Mouse (Mus musculus): ENCODE results near the gene Cactin. TPM values are rescaled to one million over a fixed set of nuclear protein-coding genes. Genes with fewer than 3 reads are reported as not detected.

Gene Cactin
- polyA plus RNA-seq, 1 experiment from 2014 or later: 39.9 TPM

DNA sequence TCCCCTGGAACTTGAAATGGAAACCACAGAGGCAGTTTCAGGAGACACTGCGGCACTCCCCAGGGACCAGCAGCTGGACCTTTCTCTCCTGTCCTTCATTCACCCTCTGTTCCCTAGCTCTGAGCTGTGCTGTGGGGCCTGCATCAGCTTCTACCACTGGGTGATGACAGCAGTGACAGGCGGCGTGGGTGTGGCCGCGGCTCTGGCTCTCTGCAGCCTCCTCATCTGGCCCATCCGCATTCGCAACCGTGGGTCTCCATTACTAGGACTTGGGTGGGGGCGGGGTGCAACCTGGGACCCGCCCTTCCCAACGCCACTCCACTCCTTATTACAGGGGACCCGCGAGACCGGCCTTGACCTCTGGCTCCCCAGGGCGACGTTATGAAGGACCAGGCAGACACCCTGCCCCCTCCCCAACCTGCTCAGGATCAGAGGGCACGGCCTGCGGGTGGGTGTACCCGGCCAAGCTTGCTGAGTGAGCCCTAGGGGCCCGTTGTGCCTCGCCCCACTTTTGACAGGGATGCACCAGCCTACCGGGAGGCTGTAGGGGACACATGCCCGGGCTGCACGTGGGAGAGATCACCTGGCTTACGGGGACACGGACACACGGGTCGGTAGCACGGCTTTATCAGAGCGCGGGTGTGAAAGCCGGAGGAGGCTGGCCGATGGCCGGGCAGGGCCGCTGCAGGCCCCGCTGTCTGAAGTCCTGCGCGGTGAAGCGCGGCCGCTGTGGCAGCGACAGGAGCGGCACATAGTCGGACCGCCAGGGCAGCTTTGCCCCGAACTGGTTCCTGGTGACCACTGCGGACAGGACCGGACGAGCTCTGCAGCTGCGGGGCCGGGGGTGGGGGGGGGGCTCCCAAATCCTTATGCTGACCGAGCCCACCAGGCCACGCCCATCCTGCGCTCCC is 42.8 kb downstream of the Cactin start:
- 9% methylated on average over 52 of the region's 54 CpGs for WGBS
- H3K4me1 ChIP-seq: peaks cover 42% of the 10 kb centered on the region
- ATAC-seq: no peak

DNA sequence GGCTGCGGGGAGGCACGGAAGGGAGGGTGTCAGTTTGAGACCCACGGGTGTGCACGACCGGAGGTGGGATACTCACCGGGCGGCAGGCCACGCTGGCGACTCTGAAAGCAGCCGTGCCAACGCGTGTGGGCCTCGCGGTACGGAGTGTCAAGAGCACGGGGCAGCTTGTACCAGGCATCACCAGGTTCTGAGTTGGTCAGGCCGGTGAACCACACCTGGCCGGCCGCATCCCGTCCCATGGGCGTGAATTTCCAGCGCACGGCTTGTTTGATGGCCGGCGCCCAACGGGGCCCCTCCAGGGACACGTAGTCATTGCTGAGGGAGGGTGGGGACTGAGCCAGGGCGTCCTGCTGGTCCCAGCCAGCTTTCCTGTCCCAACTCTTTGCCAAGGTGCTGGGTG is 43.8 kb downstream of the Cactin start:
- Histone ChIP-seq H3K9me3 (replicated peaks) (no peaks in the 10 kb centered on the region), H3K9ac (peak overlapping the region; percentile 57), H3K4me3 (peak overlapping the region; percentile 32), H3K4me1 (peaks cover 37% of the 10 kb centered on the region), H3K36me3 (ENCODE audit: poor library complexity, severe bottlenecking) (peaks cover 40% of the 10 kb centered on the region), H3K27me3 (peaks cover 34% of the 10 kb centered on the region), H3K27ac (no peak overlapping the region), H3K4me2 (peak overlapping the region; percentile 62)
- ATAC-seq: peak; percentile 7; the same call in 1 of the 2 replicates
- WGBS: 8% methylated on average over 28 of the region's 28 CpGs

More for the DNA sequence above, 42.8 kb downstream of the Cactin start:
- Histone ChIP-seq H3K9ac (peak overlapping the region; percentile 57), H3K4me2 (peak overlapping the region; percentile 62), H3K27ac (no peak overlapping the region), H3K36me3 (ENCODE audit: poor library complexity, severe bottlenecking) (peaks cover 30% of the 10 kb centered on the region), H3K4me3 (peak overlapping the region; percentile 32), H3K9me3 (replicated peaks) (no peaks in the 10 kb centered on the region), H3K27me3 (peaks cover 34% of the 10 kb centered on the region)

DNA sequence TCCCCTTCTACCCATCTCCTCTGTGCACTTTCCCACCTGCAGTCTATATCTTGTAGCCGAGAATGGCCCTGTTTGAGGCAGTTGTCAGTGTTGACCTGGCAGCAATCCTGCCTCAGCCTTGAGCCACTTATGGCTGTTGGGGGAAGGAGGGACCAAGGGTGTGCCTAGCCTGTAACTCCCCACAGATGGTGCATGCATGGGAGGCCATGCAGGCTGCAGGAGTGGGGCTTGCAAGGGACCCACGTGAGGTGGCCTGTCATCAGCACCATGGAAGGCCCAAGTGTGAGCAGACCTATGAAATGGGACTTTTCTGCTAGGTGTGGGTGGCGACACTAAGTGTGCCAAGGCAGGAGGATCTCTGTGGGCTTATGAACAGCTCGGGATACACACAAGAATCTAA is 44.2 kb downstream of the Cactin start:
- H3K4me3 ChIP-seq: peak overlapping the region; percentile 32; the same call in 1 of the 2 replicates
- H3K4me2 ChIP-seq: no peak overlapping the region
- H3K36me3 ChIP-seq (ENCODE audit: poor library complexity, severe bottlenecking): peaks cover 43% of the 10 kb centered on the region
- no peak overlapping the region for H3K27ac ChIP-seq
- WGBS: 31% methylated on average over 4 of the region's 4 CpGs
- H3K27me3 ChIP-seq: peaks cover 34% of the 10 kb centered on the region
- H3K9ac ChIP-seq: 0 out of 2 replicates have a peak overlapping the region, but pooled peaks have one; percentile 57
- H3K9me3 ChIP-seq (replicated peaks): no peaks in the 10 kb centered on the region
- H3K4me1 ChIP-seq: peaks cover 37% of the 10 kb centered on the region
- ATAC-seq: 0 out of 2 replicates have a peak, but pooled peaks have one; percentile 5

DNA sequence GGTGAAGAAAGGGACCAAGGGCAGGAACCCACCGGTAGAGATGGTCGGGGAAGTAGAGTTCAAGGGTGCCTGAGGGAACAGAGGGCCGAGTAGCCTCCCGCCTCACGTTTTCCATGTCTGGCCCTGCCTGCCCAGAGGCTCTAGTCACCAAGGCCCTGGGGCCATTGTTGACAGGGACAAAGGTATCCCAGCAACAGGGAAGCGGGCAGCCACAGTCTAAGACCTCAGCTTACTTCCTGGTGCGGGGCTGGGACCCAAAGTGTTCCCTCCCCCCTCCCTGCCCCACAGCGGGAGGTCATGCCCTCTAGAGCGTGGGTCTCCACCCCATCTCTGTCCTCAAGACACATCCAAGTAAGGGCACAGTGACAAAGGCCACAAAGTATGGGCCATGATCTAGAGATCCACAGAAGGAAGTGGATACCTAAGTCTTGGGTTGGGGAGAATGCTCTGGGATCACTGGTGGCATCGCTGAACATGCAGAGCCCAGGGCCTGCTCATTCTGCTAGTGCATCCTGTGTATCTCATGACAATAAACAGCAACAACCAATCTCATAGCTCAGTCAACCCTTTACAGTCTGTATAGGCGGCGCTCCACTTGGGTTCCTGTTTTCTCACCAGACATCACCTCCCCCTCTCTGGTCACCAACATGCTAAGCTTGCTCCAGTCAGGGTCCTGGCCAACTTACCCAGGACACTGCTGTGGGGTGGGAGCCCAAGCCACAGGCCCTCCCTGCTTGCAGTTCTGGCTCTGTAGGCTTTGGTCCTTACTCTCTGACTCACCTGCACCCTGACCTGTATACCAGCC is 45.0 kb downstream of the Cactin start, which contains the start of gene 4930404N11Rik:
TSS of gene 4930404N11Rik (minus strand) at position 145 of the 805 bp plus-strand sequence.
- H3K27ac ChIP-seq: no peak within 1 kb of the TSS
- H3K4me3 ChIP-seq: peak within 1 kb of the TSS; percentile 32
- H3K9ac ChIP-seq: peak within 1 kb of the TSS; percentile 57
- 18% methylated on average over 12 of the region's 12 CpGs for WGBS
- H3K4me2 ChIP-seq: peak within 1 kb of the TSS; percentile 62
- H3K36me3 ChIP-seq (ENCODE audit: poor library complexity, severe bottlenecking): peaks cover 48% of the 10 kb centered on the region
- 0 out of 2 replicates have a peak, but pooled peaks have one; percentile 11 for ATAC-seq
- H3K4me1 ChIP-seq: peaks cover 37% of the 10 kb centered on the region
- H3K27me3 ChIP-seq: peaks cover 34% of the 10 kb centered on the region
- no peaks in the 10 kb centered on the region for H3K9me3 ChIP-seq (replicated peaks)

DNA sequence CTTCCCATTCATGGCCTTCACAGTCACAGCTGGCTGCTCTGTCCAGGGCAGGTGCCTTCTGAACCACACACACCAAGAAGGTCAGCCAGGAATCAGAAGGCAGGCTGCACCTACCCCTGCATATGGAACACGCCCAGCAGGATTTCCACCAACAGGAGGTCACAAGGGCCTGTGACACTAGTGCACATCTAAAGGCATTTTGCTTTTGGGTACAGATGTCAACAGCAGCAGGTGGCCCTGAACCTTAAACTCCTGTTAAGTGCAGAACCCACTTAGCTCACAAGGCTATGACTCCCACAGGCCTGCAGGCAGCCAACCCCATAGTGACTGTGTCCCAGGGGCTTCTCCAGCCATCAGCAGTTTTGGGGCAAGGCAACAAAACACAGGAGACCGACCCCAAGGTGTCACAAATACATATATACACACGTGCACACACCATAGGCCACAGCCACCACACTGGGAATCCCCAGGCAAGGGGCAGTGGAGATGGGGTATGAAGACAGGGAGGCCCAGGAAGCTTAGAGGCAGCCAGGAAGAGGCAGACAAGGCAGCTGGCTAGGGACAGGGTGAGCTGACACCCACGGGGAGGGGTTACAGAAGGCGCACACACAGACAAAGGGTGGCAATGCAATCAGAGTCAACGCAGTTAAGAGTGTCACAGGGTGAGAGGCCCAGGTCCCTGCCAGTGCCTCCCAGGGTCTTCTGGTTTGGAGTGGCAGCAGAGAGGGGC is 45.7 kb downstream of the Cactin start:
- peaks cover 56% of the 10 kb centered on the region for H3K36me3 ChIP-seq (ENCODE audit: poor library complexity, severe bottlenecking)
- no peak overlapping the region for H3K4me2 ChIP-seq
- no peak overlapping the region for H3K4me3 ChIP-seq
- peaks cover 34% of the 10 kb centered on the region for H3K27me3 ChIP-seq
- H3K9me3 ChIP-seq (replicated peaks): no peaks in the 10 kb centered on the region
- H3K27ac ChIP-seq: no peak overlapping the region
- H3K4me1 ChIP-seq: peaks cover 37% of the 10 kb centered on the region
- ATAC-seq: no peak
- WGBS: 84% methylated on average over 6 of the region's 6 CpGs
- no peak overlapping the region; the same call in 1 of the 2 replicates for H3K9ac ChIP-seq

DNA sequence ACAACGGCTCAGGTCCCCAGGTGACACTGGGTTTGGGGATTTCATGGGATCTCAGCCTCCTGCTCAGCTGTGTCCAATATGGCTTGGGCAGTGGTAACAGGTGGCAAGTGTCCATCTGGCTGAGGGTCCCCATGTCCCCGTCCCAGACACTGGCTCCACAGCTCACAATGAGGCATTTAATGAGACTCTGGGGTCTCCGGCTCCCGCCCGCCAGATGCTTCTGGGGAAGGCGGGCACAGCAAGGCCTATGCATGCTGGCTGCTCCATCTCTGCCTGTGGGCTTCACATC is 46.2 kb downstream of the Cactin start:
- Histone ChIP-seq H3K9me3 (replicated peaks) (no peaks in the 10 kb centered on the region), H3K4me1 (peaks cover 37% of the 10 kb centered on the region), H3K9ac (no peak overlapping the region), H3K36me3 (ENCODE audit: poor library complexity, severe bottlenecking) (peaks cover 58% of the 10 kb centered on the region), H3K4me3 (no peak overlapping the region), H3K27ac (no peak overlapping the region), H3K4me2 (no peak overlapping the region), H3K27me3 (peaks cover 34% of the 10 kb centered on the region)
- ATAC-seq: no peak
- WGBS: 77% methylated on average over 6 of the region's 6 CpGs

DNA sequence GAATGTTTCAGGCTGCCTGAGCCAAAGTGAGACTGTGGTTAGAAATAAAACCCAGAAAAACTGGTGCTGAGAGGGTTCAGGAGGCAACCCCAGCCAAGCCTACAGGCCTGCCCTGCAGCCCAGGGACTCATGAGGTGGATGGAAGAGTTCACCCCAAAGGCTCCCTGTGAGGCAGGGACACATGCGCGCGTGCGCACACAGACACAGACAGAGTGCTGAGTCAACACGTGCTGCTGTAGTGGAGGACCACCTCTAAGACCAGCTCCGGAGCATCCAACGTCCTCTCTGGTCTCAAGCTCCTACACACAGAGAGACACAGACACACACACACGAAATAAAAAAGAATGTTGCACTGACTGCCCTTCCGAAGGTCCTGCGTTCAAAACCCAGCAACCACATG is 54.4 kb downstream of the Cactin start:
- Histone ChIP-seq H3K9ac (no peak overlapping the region), H3K4me3 (no peak overlapping the region), H3K27me3 (no peaks in the 10 kb centered on the region), H3K27ac (no peak overlapping the region), H3K4me2 (no peak overlapping the region), H3K4me1 (peaks cover 32% of the 10 kb centered on the region), H3K36me3 (ENCODE audit: poor library complexity, severe bottlenecking) (peaks cover 54% of the 10 kb centered on the region), H3K9me3 (replicated peaks) (no peaks in the 10 kb centered on the region)
- ATAC-seq: no peak
- WGBS: 91% methylated on average over 10 of the region's 10 CpGs

Small RNA genes lying within 50 kb of the gene (microRNA-seq; reads per million reads assigned to microRNA genes)
- gene Mir3057: 16.4 reads per million, percentile 28 among the genes with 10 or more reads in this experiment

Other genes with a start within 250 kb of the Cactin start
- 0.30 and 0.42 TPM in 2 replicates for gene Creb3l3, start 222.2 kb upstream of the Cactin start, polyA plus RNA-seq (2015; fragmentation: Nextera tagmentation; extraction: Ambion mirVana)
- gene Map2k2, start 215.2 kb upstream of the Cactin start, polyA plus RNA-seq (2015; fragmentation: Nextera tagmentation; extraction: Ambion mirVana): 200 and 211 TPM in 2 replicates
- gene Zbtb7a, start 185.9 kb upstream of the Cactin start, polyA plus RNA-seq (2015; fragmentation: Nextera tagmentation; extraction: Ambion mirVana): 10.4 and 10.6 TPM in 2 replicates
- 54.2 and 57.0 TPM in 2 replicates for gene Pias4, start 153.2 kb upstream of the Cactin start, polyA plus RNA-seq (2015; fragmentation: Nextera tagmentation; extraction: Ambion mirVana)
- gene Eef2, start 144.5 kb upstream of the Cactin start, polyA plus RNA-seq (2015; fragmentation: Nextera tagmentation; extraction: Ambion mirVana): 555 and 583 TPM in 2 replicates
- 43.5 and 47.7 TPM in 2 replicates for gene Dapk3, start 138.1 kb upstream of the Cactin start, polyA plus RNA-seq (2015; fragmentation: Nextera tagmentation; extraction: Ambion mirVana)
- not detected in 2 replicates for gene 4930442H23Rik, start 137.3 kb upstream of the Cactin start, polyA plus RNA-seq (2015; fragmentation: Nextera tagmentation; extraction: Ambion mirVana)
- not detected in 2 replicates for gene Nmrk2, start 119.1 kb upstream of the Cactin start, polyA plus RNA-seq (2015; fragmentation: Nextera tagmentation; extraction: Ambion mirVana)
- 44.5 and 54.2 TPM in 2 replicates for gene Atcay, start 90.3 kb upstream of the Cactin start, polyA plus RNA-seq (2015; fragmentation: Nextera tagmentation; extraction: Ambion mirVana)
- gene Zfr2, start 87.9 kb upstream of the Cactin start, polyA plus RNA-seq (2015; fragmentation: Nextera tagmentation; extraction: Ambion mirVana): 9.7 and 10.9 TPM in 2 replicates
- gene Matk, start 68.2 kb upstream of the Cactin start, polyA plus RNA-seq (2015; fragmentation: Nextera tagmentation; extraction: Ambion mirVana): 5.6 and 7.4 TPM in 2 replicates
- 134 and 135 TPM in 2 replicates for gene Mrpl54, start 54.2 kb upstream of the Cactin start, polyA plus RNA-seq (2015; fragmentation: Nextera tagmentation; extraction: Ambion mirVana)
- 28.6 and 32.3 TPM in 2 replicates for gene Apba3, start 54.1 kb upstream of the Cactin start, polyA plus RNA-seq (2015; fragmentation: Nextera tagmentation; extraction: Ambion mirVana)
- gene Tjp3, start 29.5 kb upstream of the Cactin start, polyA plus RNA-seq (2015; fragmentation: Nextera tagmentation; extraction: Ambion mirVana): 6.2 and 7.1 TPM in 2 replicates
- 73.1 and 87.2 TPM in 2 replicates for gene Pip5k1c, start 28.1 kb upstream of the Cactin start, polyA plus RNA-seq (2015; fragmentation: Nextera tagmentation; extraction: Ambion mirVana)
- gene Tbxa2r, start 7.6 kb downstream of the Cactin start, polyA plus RNA-seq (2015; fragmentation: Nextera tagmentation; extraction: Ambion mirVana): 2.6 and 3.8 TPM in 2 replicates
- gene Gipc3, start 22.2 kb downstream of the Cactin start, polyA plus RNA-seq (2015; fragmentation: Nextera tagmentation; extraction: Ambion mirVana): not detected in 2 replicates
- gene Hmg20b, start 29.4 kb downstream of the Cactin start, polyA plus RNA-seq (2015; fragmentation: Nextera tagmentation; extraction: Ambion mirVana): 60.6 and 61.1 TPM in 2 replicates
- 6.3 and 6.8 TPM in 2 replicates for gene Mfsd12, start 36.4 kb downstream of the Cactin start, polyA plus RNA-seq (2015; fragmentation: Nextera tagmentation; extraction: Ambion mirVana)
- gene 4930404N11Rik, start 44.7 kb downstream of the Cactin start, polyA plus RNA-seq (2015; fragmentation: Nextera tagmentation; extraction: Ambion mirVana): 0.44 and 0.45 TPM in 2 replicates
- gene Fzr1, start 57.4 kb downstream of the Cactin start, polyA plus RNA-seq (2015; fragmentation: Nextera tagmentation; extraction: Ambion mirVana): 117 and 128 TPM in 2 replicates
- gene Dohh, start 63.3 kb downstream of the Cactin start, polyA plus RNA-seq (2015; fragmentation: Nextera tagmentation; extraction: Ambion mirVana): 76.7 and 87.3 TPM in 2 replicates
- 4.2 and 5.8 TPM in 2 replicates for gene Gm48551, start 63.4 kb downstream of the Cactin start, polyA plus RNA-seq (2015; fragmentation: Nextera tagmentation; extraction: Ambion mirVana)
- gene Gm48552, start 67.9 kb downstream of the Cactin start, polyA plus RNA-seq (2015; fragmentation: Nextera tagmentation; extraction: Ambion mirVana): 2.1 and 2.3 TPM in 2 replicates
- 1.8 TPM in 2 replicates for gene Smim24, start 71.9 kb downstream of the Cactin start, polyA plus RNA-seq (2015; fragmentation: Nextera tagmentation; extraction: Ambion mirVana)
- 18.5 and 25.2 TPM in 2 replicates for gene Nfic, start 134.5 kb downstream of the Cactin start, polyA plus RNA-seq (2015; fragmentation: Nextera tagmentation; extraction: Ambion mirVana)
- 48.8 and 57.4 TPM in 2 replicates for gene Celf5, start 161.6 kb downstream of the Cactin start, polyA plus RNA-seq (2015; fragmentation: Nextera tagmentation; extraction: Ambion mirVana)
- 56.8 and 60.9 TPM in 2 replicates for gene Ncln, start 175.3 kb downstream of the Cactin start, polyA plus RNA-seq (2015; fragmentation: Nextera tagmentation; extraction: Ambion mirVana)
- gene S1pr4, start 179.0 kb downstream of the Cactin start, polyA plus RNA-seq (2015; fragmentation: Nextera tagmentation; extraction: Ambion mirVana): 0.52 and 0.53 TPM in 2 replicates
- gene Gna15, start 203.1 kb downstream of the Cactin start, polyA plus RNA-seq (2015; fragmentation: Nextera tagmentation; extraction: Ambion mirVana): 0.48 and 0.57 TPM in 2 replicates
- 79.0 and 84.3 TPM in 2 replicates for gene Gna11, start 224.1 kb downstream of the Cactin start, polyA plus RNA-seq (2015; fragmentation: Nextera tagmentation; extraction: Ambion mirVana)
- 430 and 502 TPM in 2 replicates for gene Aes, start 238.4 kb downstream of the Cactin start, polyA plus RNA-seq (2015; fragmentation: Nextera tagmentation; extraction: Ambion mirVana)